Mouse (Mus musculus) left cerebral cortex, postnatal 4 days (tissue): ENCODE measurements around the gene 2010111I01Rik. TPM values are rescaled to one million over a fixed set of nuclear protein-coding genes. Genes with fewer than 3 reads are reported as not detected.
"Not testable (repeated sequence)": the region's sequence is repeated elsewhere in the genome, so short reads cannot be mapped to it uniquely, and the experiment has no call there.

ENCODE experiments used
- DNase-seq: peaks from one replicate; pipeline ENCODE4 v3.0.0-alpha.2; 2022
- intact Hi-C: fragments of 180-260 bp; cut with DNase I; formaldehyde crosslinking; loops from one replicate; pipeline ENCODE4 v1.15.1; 2025
- total RNA-seq, 2 experiments: library from RNA; stranded (reverse); gene quantifications; 2 replicates each; pipeline ENCODE4 v1.2.3; 2021

The 2010111I01Rik gene
- total RNA-seq, 2 experiments from 2014 or later: 42.3 to 51.9 TPM

DNA sequence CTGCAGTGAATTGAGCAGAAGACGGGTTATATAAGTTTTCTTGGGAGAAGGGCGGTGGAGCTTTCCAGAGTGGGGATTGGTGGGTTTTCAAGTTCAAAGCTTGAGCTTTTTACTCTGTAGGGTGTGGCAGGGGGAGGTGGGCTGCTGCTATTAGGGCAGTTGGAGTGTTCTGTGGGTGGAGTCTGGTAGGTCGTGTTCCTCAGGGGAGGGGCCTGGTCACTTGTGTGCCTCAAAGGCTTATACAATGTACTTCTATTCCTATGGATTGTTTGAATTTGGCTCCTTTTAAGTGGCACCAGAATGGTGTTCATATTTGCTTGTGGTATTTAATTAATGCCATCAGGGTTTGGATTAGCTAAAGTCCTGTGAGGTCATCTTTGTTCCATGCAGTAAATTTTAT is 12.6 kb upstream of the 2010111I01Rik start:
- intact Hi-C loops: no loop called here
- no peak for DNase-seq

DNA sequence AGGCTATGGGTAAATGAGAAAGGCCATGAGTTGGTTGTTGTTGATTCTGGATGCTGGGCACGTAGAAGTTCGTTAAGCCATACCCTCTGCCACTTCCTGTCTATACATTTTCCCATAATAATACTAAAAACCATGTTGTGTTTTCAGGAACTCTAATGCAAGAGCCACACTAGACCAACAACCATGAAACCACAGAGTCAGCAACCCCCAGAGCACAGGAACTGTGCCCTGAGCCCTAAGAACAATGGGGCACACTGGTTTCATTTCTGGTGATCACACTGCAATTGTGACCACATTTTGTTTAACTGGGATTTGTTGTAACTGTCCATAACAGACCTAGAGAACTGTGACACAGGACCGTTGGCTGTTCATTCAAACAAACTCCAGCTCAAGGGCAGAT is 12.1 kb upstream of the 2010111I01Rik start:
- DNase-seq: no peak
- intact Hi-C loops: no loop called here

DNA sequence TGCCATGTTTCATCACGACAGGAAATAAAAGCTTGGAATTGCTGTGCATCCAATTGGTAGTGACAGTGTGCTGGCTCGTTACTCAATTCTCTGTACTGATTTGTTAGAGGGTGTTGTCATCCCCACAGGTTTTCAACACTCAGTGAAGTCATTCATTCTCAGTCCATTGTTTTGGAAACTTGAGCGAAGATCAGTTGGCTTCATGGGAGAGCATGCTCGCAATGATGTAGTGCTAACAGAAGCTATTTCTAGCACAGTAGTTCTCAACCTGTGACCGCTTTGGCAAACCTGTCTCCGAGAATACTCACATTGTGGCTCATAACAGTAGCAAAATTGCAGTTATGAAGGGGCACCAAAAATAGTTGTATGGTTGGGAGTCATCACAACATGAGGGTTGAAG is 8.7 kb upstream of the 2010111I01Rik start:
- intact Hi-C loops: no loop called here
- DNase-seq: no peak

DNA sequence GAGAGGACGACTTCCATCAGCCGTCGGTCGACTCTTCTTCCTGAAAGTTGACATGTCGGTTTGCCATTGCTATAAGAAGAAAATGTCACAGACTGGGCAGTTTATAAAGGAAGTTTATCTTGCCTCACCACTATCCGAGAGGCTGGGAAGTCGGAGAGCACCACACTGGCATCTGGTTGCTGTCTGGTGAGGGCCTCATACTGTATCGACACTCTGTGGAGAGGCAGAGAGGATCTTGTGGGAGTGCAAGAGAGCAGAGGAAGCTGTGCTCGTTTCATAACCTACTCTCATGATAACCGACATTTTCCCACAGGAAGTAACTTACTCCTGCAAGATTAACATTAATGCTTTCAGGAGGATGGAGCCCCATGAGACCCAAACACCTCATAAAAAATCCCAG is 7.9 kb upstream of the 2010111I01Rik start:
- no peak for DNase-seq
- intact Hi-C loops: no loop called here

DNA sequence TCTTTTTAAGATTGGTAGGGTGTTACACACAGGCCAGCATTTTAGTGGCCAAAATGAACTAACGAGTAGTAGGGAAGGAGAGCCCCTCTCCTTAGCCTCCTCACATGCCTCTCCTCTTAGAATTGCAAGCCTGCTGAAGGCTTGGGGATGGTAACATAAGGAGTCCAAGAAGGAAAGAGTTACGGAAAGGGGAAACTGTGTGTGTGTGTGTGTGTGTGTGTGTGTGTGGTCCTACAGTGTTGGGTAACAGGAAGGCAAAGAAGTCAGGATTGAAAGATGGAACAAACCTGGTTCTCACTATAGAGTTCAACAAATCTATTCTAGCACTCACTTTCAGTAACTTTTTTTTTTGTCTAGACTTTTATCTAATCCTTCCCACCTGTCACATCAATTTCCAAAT is 1.3 kb upstream of the 2010111I01Rik start:
- no peak for DNase-seq
- intact Hi-C loops: no loop called here

DNA sequence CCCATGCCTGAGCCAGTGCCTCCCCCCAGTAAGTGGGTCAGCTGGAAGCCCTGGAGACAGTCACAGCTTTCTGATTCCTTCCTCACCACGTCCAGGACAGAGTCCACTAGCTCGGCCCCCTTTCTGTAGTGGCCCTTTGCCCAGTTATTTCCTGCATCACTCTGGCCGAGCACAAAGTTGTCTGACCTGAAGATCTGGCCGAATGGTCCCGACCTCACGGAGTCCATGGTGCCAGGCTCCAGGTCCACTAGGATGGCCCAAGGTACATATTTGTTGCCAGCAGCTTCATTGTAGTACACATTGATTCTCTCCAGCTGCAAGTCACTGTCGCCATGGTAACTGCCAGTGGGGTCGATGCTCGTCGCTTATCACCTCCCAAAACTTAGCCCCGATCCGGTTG is 3.5 kb downstream of the 2010111I01Rik start:
- intact Hi-C loops: no loop called here

DNA sequence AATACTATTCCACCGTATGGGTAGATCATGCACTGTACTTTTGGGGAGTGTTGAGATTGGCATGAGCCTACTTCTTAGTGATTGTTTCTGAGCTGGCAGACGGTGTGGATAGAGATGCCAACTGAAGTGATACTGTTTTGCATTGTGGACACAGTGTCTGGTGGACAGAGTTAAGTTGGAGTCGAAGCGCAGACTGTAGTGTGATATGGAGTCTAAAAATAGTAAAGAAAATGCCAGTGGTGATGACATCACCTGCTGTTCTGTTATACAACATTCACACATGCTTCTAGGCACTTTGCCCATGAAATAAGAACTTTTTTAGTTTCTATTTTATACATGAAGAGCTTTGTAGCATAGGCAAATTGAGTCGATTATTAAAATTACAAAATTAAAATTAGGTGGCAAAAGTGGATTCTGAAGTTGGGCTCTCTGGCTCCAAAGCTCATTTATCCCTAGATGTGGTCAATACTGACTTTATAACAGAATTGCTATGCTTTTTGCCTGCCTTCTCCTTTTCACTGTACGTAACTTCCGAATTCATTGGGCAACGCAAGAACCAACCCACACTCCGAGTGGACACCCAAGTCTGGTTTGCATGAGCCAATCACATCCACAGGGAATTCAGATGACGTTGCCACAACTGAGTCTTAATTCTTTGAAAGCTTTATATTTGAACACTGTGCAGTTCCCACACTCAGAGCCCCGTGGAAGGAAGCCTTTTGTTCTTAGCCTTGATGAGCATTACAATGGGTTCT is 6.0 kb downstream of the 2010111I01Rik start:
- intact Hi-C loops: no loop called here
- no peak for DNase-seq

More for the DNA sequence above, 3.5 kb downstream of the 2010111I01Rik start:
- DNase-seq: no peak

DNA sequence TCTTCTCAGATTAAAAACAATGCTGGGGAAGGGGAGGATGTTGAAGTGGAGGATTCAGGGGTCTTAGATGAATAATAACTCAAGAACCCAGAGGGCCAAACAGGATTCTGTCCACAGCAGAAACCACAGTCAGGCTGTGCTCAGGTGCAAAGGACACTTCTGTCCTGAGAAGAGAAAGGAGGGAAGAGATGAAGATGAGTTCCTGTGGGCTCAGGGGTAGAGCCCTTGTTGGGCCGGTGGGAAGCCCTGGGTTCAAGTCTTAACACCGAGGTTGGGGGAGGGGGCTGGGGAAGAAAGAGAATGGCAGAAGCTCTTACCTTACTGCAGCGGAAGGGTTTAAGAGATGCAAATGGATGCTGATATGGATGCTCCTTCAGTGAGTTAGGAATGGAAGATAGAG is 7.7 kb downstream of the 2010111I01Rik start:
- DNase-seq: no peak
- intact Hi-C loops: no loop called here

DNA sequence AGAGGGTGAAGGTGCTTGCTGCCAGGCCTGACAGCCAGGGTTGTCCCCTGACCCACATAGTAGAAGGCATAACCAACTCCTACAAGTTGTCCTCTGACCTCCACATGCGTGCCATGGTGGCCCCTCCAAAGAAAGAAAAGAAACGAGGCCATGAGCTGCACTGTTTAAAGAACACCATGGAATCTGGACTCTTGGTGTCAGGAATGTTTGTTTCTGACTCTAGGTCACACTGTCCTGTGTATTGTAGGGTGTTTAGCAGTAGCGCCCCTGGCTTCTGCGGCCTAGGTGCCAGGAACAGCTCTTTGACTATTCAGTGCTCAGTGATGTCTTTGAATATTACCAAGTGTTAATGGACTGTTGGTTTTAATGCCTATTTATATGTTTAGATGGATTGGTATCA is 8.4 kb downstream of the 2010111I01Rik start:
- DNase-seq: no peak
- intact Hi-C loops: no loop called here

DNA sequence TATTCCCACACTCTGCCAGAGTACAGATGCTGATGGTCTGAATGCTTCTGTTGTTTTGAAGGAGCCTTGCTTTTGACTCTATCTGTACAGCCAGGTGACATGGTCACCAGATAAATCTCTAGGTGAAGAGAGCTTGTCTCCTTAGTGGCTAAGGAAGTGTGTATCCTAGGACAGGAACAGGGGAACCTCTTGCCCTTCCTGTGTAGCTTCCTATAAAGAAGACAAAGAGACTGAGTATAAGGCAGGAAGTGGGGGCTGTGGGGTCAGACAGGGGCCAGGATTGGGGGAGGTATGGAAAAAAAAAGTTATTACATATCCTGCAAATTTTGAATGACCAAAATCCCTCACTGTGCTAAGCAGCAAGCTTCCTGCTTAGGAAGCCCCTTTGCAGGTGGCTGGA is 13.4 kb downstream of the 2010111I01Rik start:
- no peak for DNase-seq
- intact Hi-C loops: no loop called here

DNA sequence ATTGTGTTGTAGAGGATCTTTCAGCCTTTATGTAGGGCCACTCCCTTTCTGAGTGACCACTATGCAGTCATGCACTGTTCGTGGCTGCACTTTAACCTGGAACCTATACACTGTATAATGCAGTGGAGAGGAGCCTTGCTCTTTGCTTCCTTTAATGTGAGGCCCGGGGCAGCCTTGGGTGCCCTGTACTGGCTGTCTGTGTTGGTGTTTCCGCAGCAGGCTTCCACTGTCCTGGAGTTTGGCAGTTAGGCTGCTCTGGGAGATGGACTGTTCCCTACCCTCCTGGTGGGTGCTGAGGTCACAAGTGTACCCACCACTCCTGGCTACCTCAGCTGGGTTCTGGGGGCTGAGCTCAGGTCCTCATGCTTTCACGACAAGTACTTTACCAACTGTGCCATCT is 14.1 kb downstream of the 2010111I01Rik start:
- DNase-seq: no peak
- intact Hi-C loops: no loop called here

DNA sequence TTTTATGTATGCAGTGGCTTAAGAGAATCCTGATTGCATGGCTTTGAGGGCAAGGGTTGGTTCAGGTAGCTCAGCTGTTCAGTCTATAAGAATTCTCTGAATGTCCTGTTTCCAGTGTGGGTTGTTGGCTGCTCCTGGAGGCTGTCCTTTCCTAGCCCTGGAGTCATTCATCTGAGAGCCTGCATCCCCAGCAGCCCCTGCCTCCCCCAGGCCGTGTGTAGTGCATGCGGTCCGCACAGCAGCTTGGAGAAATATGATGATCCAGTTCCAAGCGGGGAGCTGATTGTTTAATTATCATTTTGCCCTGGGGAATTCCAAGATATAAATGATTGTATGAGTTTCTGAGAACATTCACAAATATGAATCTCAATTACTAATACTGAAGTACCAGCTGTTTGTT is 14.5 kb downstream of the 2010111I01Rik start:
- intact Hi-C loops: no loop called here
- no peak for DNase-seq

DNA sequence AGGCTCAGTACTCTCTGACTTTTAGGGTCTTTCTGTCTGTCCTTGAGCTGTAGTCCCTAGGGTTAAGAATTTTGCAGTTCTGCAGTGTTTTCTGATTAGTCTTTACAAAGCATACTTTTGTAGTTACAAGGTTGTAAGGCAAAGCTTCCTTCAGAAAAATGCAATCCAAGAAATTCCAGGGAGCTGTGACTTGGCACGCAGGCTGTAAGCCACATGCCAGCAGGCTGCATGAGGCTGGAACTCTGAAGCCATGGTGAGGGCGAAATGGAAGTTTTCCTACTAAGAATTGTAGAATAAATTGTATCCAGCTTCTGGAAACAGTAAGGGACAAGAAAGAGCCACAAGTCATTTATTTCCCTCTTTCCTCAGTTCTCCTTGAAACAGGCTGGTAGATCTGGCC is 15.4 kb downstream of the 2010111I01Rik start:
- DNase-seq: no peak
- intact Hi-C loops: no loop called here

DNA sequence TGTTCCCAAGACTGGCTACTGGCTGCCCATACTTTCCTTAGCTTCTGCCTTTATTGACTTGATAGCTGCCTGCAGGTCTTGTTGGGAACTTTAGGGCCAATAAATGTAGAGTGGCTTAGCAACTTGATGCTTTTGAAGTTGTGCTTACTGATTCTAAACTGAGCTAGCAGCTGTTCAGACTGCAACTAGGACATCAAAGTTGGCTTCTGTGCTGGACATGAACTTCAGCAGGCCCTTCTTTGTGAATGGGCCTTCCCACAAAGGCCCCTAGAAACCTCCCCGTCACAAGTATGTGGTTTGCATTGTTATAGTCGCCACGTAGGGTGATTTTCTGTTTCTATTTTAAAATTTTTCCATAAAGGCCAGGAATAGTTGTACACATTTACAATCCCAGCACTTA is 19.8 kb downstream of the 2010111I01Rik start:
- DNase-seq: no peak
- intact Hi-C loops: no loop called here

DNA sequence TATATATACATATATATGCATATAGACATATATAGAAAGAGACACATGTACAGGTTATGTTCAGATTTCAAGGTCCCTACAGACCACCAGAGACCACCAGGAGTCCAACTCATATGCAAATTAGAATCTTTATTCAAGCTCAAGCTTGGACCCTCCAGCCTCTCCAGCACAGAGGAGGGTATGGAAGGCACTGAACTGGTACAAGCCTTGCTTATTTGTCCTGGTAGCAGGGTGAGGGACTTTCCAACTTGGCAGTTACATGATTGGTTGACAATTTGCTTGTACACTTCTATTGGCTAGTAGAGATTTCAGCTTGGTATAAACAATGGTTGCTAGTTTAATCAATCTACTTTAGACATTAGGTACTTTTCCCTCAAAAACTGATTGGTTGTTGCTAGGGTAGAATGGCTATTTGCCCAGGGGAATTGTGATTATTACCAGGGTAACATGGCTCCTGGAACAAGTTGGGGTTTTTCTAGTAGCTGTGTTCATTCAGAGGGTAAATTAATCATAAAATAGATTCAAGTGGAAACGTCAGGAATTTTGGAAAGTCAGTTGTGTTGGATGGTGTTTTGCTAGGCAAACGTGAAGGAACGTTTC is 25.3 kb downstream of the 2010111I01Rik start:
- no peak for DNase-seq
- intact Hi-C loops: no loop called here

DNA sequence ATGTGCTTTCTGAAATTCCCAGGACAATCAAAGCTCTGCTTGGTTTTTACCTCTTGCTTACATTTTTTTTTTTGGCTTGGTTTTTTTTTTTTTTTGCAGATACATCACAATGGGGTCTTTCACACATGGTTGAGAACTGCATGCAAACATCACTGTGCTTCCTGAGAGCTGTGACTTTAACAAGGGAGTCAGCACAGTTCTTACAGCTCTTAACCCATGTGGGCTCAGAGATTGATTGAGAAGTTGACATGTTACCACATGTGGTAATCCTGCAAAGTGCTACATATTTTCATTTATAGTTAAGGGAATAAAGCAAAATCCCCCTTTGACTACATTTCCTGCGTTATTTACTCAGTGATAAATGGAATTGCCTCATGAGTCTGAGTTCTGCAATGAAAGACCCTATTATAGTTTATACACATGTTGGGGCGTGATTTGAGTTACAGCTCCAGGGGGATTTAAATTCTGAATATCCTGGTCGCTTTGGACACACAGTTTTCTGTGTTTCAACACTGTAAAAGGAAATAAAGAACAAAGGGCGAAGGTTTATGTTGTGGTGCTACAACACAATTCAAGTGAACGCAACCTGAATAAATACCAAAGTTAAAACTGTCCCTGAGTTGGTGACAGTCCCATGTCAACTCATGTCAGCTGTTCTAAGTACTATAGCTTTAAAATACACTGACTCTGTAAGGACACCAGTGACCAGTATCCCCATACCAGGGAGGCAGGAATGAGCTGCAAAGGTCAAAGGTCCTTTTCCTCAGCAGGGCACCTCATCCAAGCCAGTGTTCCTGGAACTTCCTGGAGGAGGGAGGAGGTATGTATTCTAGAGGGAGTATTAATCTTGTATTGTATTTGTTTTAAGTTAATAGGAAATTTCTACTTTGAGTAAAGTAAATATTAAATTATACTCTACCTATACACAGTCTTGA is 29.1 kb downstream of the 2010111I01Rik start:
- no peak for DNase-seq
- intact Hi-C loops: no loop called here

DNA sequence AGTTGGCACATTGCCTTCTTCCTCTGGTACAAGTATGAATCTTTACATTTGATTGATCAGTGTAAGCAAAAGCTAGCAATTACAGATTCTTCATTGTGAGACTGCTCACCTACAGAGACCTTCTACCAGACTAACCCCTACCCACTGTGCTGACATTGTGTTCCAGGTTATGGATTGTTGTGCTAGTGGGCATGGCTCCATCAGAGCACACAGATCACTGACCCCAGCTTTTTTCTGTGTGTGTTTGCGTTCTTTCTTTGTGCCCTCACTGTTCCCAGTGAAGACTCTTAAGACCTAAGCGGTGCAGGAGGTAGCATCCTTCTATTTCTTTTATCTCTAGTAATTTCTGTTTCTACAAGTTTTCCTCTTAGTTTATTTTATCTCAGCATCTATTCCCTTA is 32.1 kb downstream of the 2010111I01Rik start:
- intact Hi-C loops: no loop called here
- no peak for DNase-seq

DNA sequence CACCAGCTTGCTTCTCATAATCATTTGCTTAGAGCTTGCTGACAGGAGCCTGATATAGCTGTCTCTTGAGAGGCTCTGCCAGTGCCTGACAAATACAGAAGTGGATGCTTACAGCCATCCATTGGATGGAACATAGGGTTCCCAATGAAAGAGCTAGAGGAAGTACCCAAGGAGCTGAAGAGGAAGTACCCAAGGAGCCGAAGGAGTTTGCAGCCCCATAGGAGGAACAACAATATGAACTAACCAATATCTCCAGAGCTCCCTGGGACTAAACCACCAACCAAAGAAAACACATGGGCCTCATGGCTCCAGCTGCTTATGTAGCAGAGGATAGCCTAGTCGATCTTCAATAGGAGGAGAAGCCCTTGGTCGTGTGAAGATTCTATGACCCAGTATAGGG is 42.8 kb downstream of the 2010111I01Rik start:
- intact Hi-C loops, DNase-seq: not testable (repeated sequence)

DNA sequence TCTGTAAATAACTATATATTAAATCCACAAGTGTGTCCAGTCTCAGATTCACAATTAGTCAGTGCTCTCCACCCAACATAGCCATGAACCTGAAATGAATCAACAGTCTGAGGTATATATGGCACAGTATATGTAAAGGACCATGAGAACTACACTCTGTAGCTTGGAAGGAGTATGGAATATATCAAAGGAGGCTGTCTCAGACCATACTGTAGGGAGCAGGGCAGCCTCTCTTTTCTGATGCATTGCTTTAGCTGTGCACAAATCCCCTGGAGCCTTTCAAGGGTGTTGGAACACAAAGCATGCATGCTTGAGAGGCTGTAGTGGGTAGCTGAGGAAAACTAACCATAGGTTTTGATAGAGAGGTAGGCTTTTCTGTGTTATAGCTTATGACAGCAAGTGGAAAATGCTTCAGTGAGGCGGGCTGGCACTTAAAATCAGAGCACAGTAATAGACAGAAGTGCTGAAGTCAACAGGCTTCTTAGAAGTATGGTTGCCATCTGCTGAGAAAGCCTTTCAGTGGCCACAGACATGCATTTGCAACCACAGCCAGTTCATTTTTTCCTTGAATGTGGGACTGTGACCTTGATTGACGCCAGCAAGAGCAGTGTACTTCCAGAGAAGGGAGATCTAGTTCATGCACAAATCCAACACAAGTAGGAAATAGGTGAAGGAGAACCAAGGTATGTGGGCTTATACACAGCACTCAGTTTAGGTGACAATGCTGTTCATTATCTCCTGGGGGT is 45.8 kb downstream of the 2010111I01Rik start:
- intact Hi-C loops: no loop called here
- no peak for DNase-seq

DNA sequence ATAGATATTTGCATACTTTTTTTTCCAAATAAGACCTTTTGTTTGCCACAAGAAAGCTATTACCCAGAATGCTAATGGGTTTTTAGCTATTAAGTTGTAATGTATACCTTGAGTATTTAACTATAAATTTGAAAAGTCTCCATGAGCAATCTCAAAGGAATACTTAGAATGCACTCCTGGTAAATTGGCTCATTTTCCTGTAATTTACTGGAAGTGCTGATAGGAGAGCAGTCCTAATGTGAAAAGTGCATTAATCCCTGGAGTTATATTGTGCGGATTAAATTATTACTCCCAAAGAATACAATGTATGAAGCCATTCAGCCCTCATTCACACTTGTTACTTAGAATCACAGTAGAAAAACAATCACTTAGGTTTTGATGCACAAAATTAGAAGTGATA is 49.7 kb downstream of the 2010111I01Rik start:
- DNase-seq: no peak
- intact Hi-C loops: no loop called here

DNA sequence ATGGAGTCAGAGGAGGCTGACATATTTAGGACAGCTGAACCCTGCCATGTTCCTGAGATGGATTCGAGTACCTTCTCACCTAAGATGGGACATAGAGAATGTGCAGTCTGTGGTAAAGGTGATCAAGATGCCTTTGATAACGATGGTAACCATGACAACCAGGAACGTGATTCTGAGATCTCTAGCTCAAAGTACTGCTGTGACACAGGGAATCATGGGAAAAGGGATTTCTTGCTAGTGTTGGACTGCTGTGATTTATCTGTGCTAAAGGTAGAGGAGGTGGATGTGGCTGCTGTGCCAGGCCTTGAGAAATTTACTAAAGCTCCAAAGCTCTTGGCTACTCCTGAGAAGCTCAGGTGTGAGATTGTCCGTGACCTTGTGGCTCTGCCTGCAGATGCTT is 50.7 kb downstream of the 2010111I01Rik start:
- no peak for DNase-seq
- intact Hi-C loops: no loop called here
